Mouse (Mus musculus): ENCODE results near the gene Frg2f1.

Gene Frg2f1

GRCm38 (mm10) chr4:119524466-119524865 is 14.9 kb downstream of the Frg2f1 start:
- no peak for TF ChIP-seq GATA4 (IDR thresholded peaks at IDR 0.05; ENCODE audit: insufficient replicate concordance, low read length)

- no peak for TF ChIP-seq GATA4 (IDR thresholded peaks at IDR 0.05; ENCODE audit: insufficient replicate concordance, low read length)
Measured at GRCm38 (mm10) chr4:119524010-119524409, 15.3 kb downstream of the Frg2f1 start.

GRCm38 (mm10) chr4:119523575-119523974 is 15.8 kb downstream of the Frg2f1 start:
- no peak for TF ChIP-seq GATA4 (IDR thresholded peaks at IDR 0.05; ENCODE audit: insufficient replicate concordance, low read length)

- no peak for TF ChIP-seq GATA4 (IDR thresholded peaks at IDR 0.05; ENCODE audit: insufficient replicate concordance, low read length)
Measured at GRCm38 (mm10) chr4:119512731-119513141, 26.6 kb downstream of the Frg2f1 start.

GRCm38 (mm10) chr4:119511591-119511990 is 27.7 kb downstream of the Frg2f1 start:
- TF ChIP-seq GATA4 (IDR thresholded peaks at IDR 0.05; ENCODE audit: insufficient replicate concordance, low read length), result no peak

- TF ChIP-seq GATA4 (IDR thresholded peaks at IDR 0.05; ENCODE audit: insufficient replicate concordance, low read length), result no peak
Measured at GRCm38 (mm10) chr4:119498319-119498848, 40.9 kb downstream of the Frg2f1 start.

GRCm38 (mm10) chr4:119492933-119493327 is 46.4 kb downstream of the Frg2f1 start:
- TF ChIP-seq GATA4 (IDR thresholded peaks at IDR 0.05; ENCODE audit: insufficient replicate concordance, low read length), result no peak

- TF ChIP-seq GATA4 (IDR thresholded peaks at IDR 0.05; ENCODE audit: insufficient replicate concordance, low read length), result no peak
Measured at GRCm38 (mm10) chr4:119492291-119492932, 46.9 kb downstream of the Frg2f1 start, which contains the start of gene Rimkla. TSS of gene Rimkla (minus strand) at chr4:119492628.

GRCm38 (mm10) chr4:119490806-119491205 is 48.5 kb downstream of the Frg2f1 start:
- no peak for TF ChIP-seq GATA4 (IDR thresholded peaks at IDR 0.05; ENCODE audit: insufficient replicate concordance, low read length)

GRCm38 (mm10) chr4:119489666-119490065 is 49.7 kb downstream of the Frg2f1 start:
- no peak for TF ChIP-seq GATA4 (IDR thresholded peaks at IDR 0.05; ENCODE audit: insufficient replicate concordance, low read length)

GRCm38 (mm10) chr4:119484882-119485281 is 54.4 kb downstream of the Frg2f1 start:
- TF ChIP-seq GATA4 (IDR thresholded peaks at IDR 0.05; ENCODE audit: insufficient replicate concordance, low read length), result no peak

GRCm38 (mm10) chr4:119483051-119483450 is 56.3 kb downstream of the Frg2f1 start:
- TF ChIP-seq GATA4 (IDR thresholded peaks at IDR 0.05; ENCODE audit: insufficient replicate concordance, low read length), result no peak
